Mouse (Mus musculus) hindbrain, embryonic 10.5 days (tissue): ENCODE measurements around the gene Srp68. TPM values are rescaled to one million over a fixed set of nuclear protein-coding genes. Genes with fewer than 3 reads are reported as not detected.

Source experiments
- DNase-seq: peaks from one replicate; pipeline ENCODE4 v3.0.0-alpha.2; 2017; ENCODE audit warnings: low spot score
- H3K27ac ChIP-seq: fragments of 300-500 bp; sonication (generic); 2 replicates; pipeline ENCODE4 v1.5.1; 2016; ENCODE audit warnings: mild to moderate bottlenecking, moderate library complexity
- H3K27me3 ChIP-seq: fragments of 300-500 bp; sonication (generic); 2 replicates; pipeline ENCODE4 v1.6.1; 2016; ENCODE audit warnings: mild to moderate bottlenecking; ENCODE audit not compliant: poor library complexity, insufficient read depth, severe bottlenecking
- H3K36me3 ChIP-seq: fragments of 300-500 bp; sonication (generic); 2 replicates; pipeline ENCODE4 v1.6.1; 2016; ENCODE audit warnings: mild to moderate bottlenecking, moderate library complexity
- H3K4me1 ChIP-seq: fragments of 300-500 bp; sonication (generic); replicated peaks from 2 replicates; pipeline ENCODE4 v1.6.1; 2016; ENCODE audit warnings: mild to moderate bottlenecking
- H3K4me3 ChIP-seq: fragments of 300-500 bp; sonication (generic); 2 replicates; pipeline ENCODE4 v1.5.1; 2016; ENCODE audit warnings: mild to moderate bottlenecking, moderate library complexity
- H3K9me3 ChIP-seq: fragments of 300-500 bp; sonication (generic); 2 replicates; pipeline ENCODE4 v1.6.1; 2016; ENCODE audit warnings: mild to moderate bottlenecking, moderate library complexity
- WGBS: fragments of 180-500 bp; shearing (Covaris S2); methylation state at CpG from one replicate; pipeline ENCODE4 v1.1.7; 2016; 5-methylcytosine and 5-hydroxymethylcytosine counted together
- polyA plus RNA-seq: library from polyadenylated mRNA; unstranded; fragments of >200 nt; fragmentation: Nextera tagmentation; extraction: Ambion mirVana; gene quantifications from 2 replicates; pipeline ENCODE4 v1.2.1, GENCODE M21; 2016

Srp68 gene
- 96.2 and 100 TPM in 2 replicates for polyA plus RNA-seq

DNA sequence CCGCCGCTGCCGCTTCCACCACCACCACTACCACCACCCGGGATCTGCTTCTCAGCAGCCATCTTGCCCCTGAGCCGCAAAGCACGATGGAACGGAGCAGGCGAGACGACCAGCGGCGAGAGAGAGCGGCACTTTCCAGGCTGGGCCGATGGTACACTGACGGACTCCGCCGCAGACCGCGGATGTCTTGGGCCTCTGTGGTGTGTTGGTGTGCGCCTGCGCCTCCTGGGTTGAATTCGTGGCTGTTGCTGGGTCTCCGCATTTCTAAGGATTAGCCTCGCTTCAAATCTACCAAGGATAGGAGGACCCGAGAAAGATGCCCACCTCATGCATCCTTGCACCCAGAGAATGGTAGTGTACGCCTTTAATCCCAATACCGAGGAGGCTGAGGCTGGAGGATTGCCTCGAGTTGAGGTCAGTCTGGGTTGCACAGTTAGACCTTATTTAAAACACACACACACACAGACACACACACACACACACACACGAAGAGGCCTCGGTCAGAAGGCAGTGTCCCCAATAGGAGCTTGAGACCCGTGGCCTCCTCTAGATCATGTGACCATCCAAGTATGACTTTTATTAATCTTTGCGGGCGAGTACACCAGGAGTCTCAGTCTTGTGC lies at the start of gene Srp68:
TSS of gene Srp68 (minus strand) at position 173 of the 622 bp plus-strand sequence.
- 5% methylated on average over 32 of the region's 32 CpGs for WGBS
- peak; percentile 93 for DNase-seq
- peak within 1 kb of the TSS; percentile 96 for H3K4me3 ChIP-seq
- H3K36me3 ChIP-seq = peaks cover 34% of the 10 kb centered on the region
- H3K27ac ChIP-seq = peak within 1 kb of the TSS; percentile 94
- no peaks in the 10 kb centered on the region for H3K9me3 ChIP-seq
- H3K4me1 ChIP-seq = peaks cover 22% of the 10 kb centered on the region
- H3K27me3 ChIP-seq = no peaks in the 10 kb centered on the region

DNA sequence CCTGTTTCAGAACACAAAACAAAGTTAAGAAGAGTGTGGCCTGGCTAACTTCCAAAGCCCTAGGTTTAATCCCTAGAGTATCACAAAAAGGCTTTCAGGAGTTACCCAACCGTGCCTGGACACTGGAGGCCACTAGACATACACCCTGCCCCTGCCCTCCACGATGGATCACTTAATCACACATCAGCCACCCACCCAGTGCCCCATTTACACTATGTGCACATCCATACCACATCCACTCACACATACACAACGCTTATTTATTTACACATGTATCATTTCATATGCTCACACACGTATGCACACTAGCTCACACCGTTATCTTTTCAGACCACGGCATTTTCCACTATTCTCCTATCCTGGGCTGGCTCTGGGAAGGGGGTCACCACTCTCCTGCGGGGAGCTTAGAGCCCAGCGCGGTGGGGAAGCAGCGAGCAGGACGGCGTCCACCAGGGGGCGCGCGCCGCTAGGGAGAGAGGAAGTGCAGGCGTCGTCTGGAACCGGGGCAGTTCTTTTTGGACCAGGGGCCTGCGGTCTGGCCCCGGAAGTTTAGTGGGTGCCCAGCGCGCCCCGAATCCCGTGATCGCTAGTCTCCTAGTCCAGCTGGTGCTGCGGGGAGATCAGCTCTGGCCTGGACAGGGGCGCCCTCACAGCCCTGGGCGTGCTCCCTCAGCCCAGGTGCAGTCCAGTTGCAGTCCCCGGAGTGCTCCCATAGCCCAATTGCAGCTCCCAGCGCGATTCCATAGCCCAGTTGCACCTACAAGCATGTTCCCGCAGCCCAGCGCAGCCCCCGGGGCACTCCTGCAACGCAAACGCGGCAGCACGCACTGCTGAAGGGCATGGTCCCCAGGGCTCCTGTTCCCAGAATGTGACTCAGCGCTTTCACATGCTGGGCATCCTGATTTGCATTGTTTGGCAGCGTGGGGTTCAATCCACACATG lies 45.0 kb upstream of the Srp68 start:
- Histone ChIP-seq H3K36me3 (no peaks in the 10 kb centered on the region), H3K27ac (peak overlapping the region; percentile 88), H3K4me3 (peak overlapping the region; percentile 58), H3K4me1 (peaks cover 23% of the 10 kb centered on the region), H3K9me3 (no peaks in the 10 kb centered on the region), H3K27me3 (peaks cover 33% of the 10 kb centered on the region)
- DNase-seq = peak; percentile 86
- WGBS = 2% methylated on average over 41 of the region's 41 CpGs

DNA sequence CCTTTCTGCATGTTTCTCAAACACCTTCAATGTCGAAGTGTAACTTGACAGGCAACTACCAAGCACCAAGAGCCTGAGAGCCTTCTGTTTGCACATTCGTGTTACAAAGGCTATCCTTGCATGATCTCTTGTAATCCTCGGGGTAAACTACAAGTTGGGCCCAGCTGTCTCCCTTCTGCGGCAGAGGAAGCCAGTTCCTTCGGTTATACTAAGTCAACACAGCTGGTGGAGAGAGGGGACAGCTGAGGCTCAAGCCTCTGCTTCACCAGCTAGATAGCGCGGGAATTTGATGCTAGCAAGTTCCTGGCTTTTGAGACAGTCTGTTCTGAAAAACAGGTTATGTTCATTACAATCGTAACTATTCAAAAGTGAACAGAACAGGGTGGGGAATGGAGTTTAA lies 38.3 kb upstream of the Srp68 start:
- 68% methylated on average over 8 of the region's 8 CpGs for WGBS
- H3K27ac ChIP-seq = no peak overlapping the region
- peaks cover 21% of the 10 kb centered on the region for H3K27me3 ChIP-seq
- H3K4me3 ChIP-seq = no peak overlapping the region
- no peaks in the 10 kb centered on the region for H3K36me3 ChIP-seq
- H3K9me3 ChIP-seq = no peaks in the 10 kb centered on the region
- peaks cover 11% of the 10 kb centered on the region for H3K4me1 ChIP-seq
- DNase-seq = no peak

DNA sequence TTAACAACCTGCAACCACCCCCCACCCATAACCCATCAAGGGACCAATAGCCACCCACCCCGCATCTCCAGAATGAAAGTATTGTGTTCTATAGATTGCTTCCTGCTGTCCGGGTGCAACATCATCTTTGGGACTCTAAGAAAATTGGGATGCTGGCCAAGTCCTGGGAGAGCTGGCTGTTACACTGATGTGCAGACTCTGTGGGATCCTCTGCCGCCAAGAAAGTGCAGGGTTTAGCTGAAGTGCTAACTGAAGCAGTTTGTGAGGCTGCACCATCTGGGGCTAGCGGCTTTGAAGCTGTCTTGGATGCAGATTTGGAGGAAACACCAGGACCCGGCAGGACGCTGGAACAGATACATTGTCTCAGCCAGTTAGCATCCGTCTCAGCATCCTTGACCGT lies 37.2 kb upstream of the Srp68 start:
- no peak overlapping the region for H3K27ac ChIP-seq
- DNase-seq = no peak
- H3K27me3 ChIP-seq = peaks cover 16% of the 10 kb centered on the region; the same call in 1 of the 2 replicates
- peaks cover 18% of the 10 kb centered on the region for H3K4me1 ChIP-seq
- no peaks in the 10 kb centered on the region for H3K36me3 ChIP-seq
- H3K4me3 ChIP-seq = no peak overlapping the region
- 66% methylated on average over 8 of the region's 8 CpGs for WGBS
- no peaks in the 10 kb centered on the region for H3K9me3 ChIP-seq

DNA sequence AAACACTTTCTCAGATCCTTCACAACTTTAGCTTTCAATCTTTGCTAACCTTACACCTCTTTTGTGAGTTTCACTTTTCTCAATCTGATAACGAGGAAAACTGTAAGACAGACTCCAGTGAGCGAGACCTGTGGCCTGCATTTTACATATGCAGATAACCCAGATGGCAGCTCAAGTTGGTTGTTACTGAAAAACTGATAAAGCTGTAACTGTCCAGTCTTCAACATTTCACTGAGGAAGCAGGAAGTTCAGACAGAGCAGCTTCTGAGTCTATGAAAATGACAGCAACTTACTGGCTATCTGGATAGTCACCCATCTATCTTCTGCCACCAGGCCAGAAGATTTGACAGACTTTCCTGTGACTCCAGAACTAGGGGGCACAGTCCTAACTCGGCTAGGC lies 35.6 kb upstream of the Srp68 start:
- Histone ChIP-seq H3K4me3 (no peak overlapping the region), H3K4me1 (peaks cover 15% of the 10 kb centered on the region), H3K36me3 (peaks cover 8% of the 10 kb centered on the region), H3K27me3 (peaks cover 16% of the 10 kb centered on the region; the same call in 1 of the 2 replicates), H3K27ac (no peak overlapping the region), H3K9me3 (peaks cover 3% of the 10 kb centered on the region; the same call in 1 of the 2 replicates)
- no peak for DNase-seq
- 83% methylated on average over 3 of the region's 3 CpGs for WGBS

DNA sequence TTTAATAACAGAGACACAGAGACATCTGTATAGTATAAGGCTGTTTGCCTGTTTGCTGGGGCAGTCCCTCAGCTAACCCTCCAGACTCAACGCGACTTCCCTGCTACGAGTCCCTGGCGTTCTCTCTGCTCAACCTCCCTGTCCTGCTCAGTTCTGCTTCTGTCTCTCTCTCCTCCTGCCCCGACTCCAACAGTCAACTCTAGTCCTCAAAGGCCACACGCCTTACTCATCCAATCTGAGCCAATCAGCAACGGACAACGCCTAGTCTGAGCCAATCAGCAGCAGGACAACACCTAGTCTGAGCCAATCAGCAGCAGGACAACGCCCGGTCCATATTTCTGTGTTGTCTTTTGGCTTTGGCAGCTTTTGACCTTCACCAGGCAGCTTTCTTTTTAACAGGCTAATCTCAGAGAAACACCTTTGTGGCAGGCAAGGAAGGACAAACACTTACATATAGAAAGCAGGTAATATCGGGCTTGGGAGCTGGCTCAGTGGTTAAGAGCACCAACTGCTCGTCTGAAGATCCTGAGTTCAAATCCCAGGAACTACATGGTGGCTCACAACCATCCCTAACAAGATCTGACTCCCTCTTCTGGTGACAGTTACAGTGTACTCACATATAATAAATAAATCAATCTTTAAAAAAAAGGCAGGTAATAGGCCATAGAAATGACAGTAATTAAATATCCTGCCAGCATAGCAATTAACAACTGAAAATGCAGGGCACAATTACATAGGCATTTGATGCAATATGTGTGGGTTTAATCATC lies 33.9 kb upstream of the Srp68 start:
- Histone ChIP-seq H3K27ac (no peak overlapping the region), H3K4me3 (no peak overlapping the region), H3K36me3 (peaks cover 24% of the 10 kb centered on the region), H3K4me1 (peaks cover 14% of the 10 kb centered on the region), H3K27me3 (peaks cover 16% of the 10 kb centered on the region; the same call in 1 of the 2 replicates), H3K9me3 (peaks cover 3% of the 10 kb centered on the region; the same call in 1 of the 2 replicates)
- DNase-seq = no peak
- 92% methylated on average over 12 of the region's 12 CpGs for whole genome bisulfite sequencing

DNA sequence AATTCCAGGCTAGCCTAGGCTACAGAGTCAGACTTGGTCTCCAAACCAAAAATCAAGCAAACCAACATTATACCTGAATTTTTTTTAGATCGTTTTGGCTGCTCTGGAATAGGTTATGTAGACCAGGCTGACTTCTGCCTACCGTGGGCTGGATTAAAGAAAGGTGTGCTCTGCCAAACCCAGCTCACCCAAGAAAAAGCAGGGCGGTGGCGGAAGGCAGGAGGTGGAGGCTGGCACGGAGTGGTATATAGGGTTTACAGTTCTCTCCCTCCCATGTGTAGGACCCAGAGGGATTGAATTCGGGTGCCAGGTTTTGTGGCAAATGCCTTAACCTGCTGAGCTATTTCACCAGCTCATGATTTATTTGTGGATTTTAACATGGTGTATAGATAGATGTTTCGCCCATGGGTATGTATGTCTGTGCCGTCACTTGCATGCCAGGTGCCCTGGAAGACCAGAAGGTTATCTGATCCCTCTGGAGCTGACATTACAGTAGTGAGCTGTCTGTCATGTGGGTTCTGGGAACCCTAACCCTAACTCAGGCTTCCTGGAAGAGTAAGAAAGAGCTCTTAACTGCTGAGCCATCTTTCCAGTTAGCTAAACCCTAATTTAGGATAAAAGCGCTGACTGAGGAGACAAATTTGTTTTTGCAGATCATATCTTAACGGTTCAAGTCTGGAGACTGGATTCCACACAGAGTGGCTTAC lies 33.2 kb upstream of the Srp68 start, which contains the start of gene Exoc7:
TSS of gene Exoc7 (minus strand) at position 215 of the 707 bp plus-strand sequence.
- peaks cover 14% of the 10 kb centered on the region for H3K4me1 ChIP-seq
- H3K4me3 ChIP-seq = peak within 1 kb of the TSS; percentile 91
- no peak for DNase-seq
- WGBS = 85% methylated on average over 10 of the region's 10 CpGs
- H3K27ac ChIP-seq = peak within 1 kb of the TSS; percentile 88
- peaks cover 3% of the 10 kb centered on the region; the same call in 1 of the 2 replicates for H3K9me3 ChIP-seq
- peaks cover 16% of the 10 kb centered on the region; the same call in 1 of the 2 replicates for H3K27me3 ChIP-seq
- H3K36me3 ChIP-seq = peaks cover 32% of the 10 kb centered on the region

DNA sequence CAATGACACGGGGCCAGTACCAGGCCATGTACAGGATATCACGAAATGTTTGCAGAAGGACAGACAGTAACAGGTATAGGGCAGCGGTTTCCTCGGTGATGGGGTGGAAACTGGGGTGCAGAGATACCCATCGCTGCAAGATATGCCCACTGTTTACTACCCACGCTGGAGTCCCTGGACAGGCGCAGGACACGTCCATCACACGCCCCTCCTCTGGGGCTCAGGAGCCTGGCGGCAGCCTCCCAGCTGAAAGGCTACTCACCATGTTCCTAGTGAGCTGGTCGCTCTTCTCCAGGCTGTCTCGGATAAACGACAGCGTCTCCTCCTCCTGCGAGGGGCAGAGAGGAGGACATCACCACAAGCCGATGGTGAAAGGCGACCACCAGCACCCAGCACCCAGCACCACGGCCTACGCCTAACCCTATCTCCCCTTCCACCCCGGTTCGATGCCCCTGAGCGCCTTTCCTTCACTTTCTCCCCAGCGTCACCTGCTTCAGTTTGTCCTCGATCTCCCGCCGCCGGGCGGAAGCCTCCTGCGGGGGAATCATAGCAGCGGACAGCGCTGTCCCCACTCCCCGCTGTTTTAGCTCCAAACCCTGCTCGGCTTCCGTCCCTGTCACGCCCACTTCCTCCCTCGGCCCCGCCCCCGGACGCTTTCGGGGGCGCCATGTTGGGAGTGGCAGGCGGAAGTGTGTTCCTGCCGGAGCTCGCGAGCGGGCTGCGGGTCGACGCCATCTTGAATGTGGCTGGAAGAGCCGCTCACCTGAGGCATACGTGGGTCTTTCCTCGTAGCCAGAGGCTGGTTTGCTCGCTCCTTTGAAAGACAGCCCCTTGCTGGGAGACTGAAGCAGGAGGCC lies 32.3 kb upstream of the Srp68 start:
- 2% methylated on average over 53 of the region's 53 CpGs for WGBS
- H3K27ac ChIP-seq = peak overlapping the region; percentile 88
- peaks cover 14% of the 10 kb centered on the region for H3K4me1 ChIP-seq

DNA sequence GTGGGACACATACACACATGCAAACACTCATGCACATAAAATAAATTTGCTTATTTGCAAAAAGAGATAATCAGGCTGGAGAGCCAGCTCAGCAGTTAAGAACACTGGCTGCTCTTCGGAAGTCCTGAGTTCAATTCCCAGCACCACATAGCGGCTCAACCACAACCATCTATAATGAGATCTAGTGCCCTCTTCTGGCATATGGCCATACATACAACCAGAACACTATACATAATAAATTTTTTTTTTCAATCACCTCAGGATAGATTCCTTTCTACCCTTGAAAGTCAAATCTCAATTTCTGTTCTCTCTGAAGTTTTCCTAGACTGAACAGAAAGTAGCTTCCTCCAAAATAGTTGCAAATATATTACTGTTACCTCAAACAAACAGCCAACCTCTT lies 31.4 kb upstream of the Srp68 start:
- peak overlapping the region; percentile 91 for H3K4me3 ChIP-seq
- H3K4me1 ChIP-seq = peaks cover 14% of the 10 kb centered on the region
- H3K27ac ChIP-seq = no peak overlapping the region
- H3K9me3 ChIP-seq = peaks cover 5% of the 10 kb centered on the region; the same call in 1 of the 2 replicates
- no peak for DNase-seq
- peaks cover 49% of the 10 kb centered on the region for H3K36me3 ChIP-seq
- 96% methylated on average over 2 of the region's 2 CpGs for WGBS
- H3K27me3 ChIP-seq = peaks cover 16% of the 10 kb centered on the region; the same call in 1 of the 2 replicates

More for the DNA sequence above, 32.3 kb upstream of the Srp68 start:
- Histone ChIP-seq H3K4me3 (peak overlapping the region; percentile 91), H3K27me3 (peaks cover 16% of the 10 kb centered on the region; the same call in 1 of the 2 replicates), H3K9me3 (peaks cover 5% of the 10 kb centered on the region; the same call in 1 of the 2 replicates), H3K36me3 (peaks cover 40% of the 10 kb centered on the region)
- DNase-seq = peak; percentile 96

DNA sequence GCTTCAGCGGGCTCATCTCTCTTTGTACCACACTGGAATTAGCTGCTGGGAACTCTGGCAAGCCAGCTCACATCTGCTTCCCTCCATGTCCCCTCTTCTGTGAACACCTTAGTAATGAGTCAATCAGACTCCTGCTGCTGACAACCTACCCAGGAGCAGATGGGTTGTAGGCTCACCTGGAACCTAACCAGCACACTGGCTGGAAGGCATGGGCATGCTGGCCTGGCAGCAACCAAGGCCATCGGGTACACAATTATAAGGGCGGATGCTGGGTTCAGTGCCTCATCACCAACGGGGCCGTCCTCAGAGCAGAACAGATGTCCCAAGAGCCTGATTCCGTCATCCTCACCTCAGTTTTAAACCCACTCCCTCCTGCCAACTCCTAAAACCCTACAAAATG lies 24.6 kb upstream of the Srp68 start:
- no peak overlapping the region for H3K4me3 ChIP-seq
- no peak overlapping the region for H3K27ac ChIP-seq
- H3K27me3 ChIP-seq = no peaks in the 10 kb centered on the region
- peaks cover 100% of the 10 kb centered on the region for H3K36me3 ChIP-seq
- WGBS = 90% methylated on average over 6 of the region's 6 CpGs
- no peak for DNase-seq
- 0 out of 2 replicates have a peak, but pooled peaks cover 2% of the 10 kb centered on the region for H3K9me3 ChIP-seq
- H3K4me1 ChIP-seq = peaks cover 9% of the 10 kb centered on the region; the same call in 1 of the 2 replicates

DNA sequence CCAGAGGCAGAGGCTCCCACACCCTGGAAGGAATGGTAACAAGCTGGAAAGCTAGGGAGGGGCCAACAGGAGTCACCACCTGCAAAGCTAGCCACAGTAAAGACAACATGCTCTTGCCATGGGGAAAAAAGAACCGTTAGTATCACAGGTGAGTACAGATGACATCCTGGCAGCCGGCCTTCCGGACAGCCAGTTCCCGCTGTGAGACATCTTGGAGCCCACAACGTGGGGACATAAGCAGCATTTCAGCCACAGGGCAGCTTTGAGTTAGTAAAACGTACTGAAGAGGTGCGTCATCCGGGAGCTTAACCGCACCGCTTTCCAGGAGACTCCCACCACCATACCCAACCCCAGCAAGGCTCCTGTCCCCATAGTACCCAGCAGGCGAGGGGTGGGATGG lies 24.2 kb upstream of the Srp68 start:
- Histone ChIP-seq H3K4me1 (peaks cover 13% of the 10 kb centered on the region; the same call in 1 of the 2 replicates), H3K27ac (no peak overlapping the region), H3K27me3 (no peaks in the 10 kb centered on the region), H3K4me3 (no peak overlapping the region), H3K36me3 (peaks cover 99% of the 10 kb centered on the region), H3K9me3 (0 out of 2 replicates have a peak, but pooled peaks cover 2% of the 10 kb centered on the region)
- no peak for DNase-seq
- 89% methylated on average over 11 of the region's 11 CpGs for WGBS
